Mouse (Mus musculus): ENCODE data around the gene Adgra3. TPM values are rescaled to one million over a fixed set of nuclear protein-coding genes. Genes with fewer than 3 reads are reported as not detected.
A peak's percentile ranks its signal among the peaks of the same experiment; 100 is the strongest.

Adgra3 gene
- total RNA-seq (2015) (5.4 and 7.4 TPM in 2 replicates), total RNA-seq (2017) (4.0 and 4.7 TPM in 2 replicates)

GRCm38 (mm10) chr5:50058421-50059286 is at the start of gene Adgra3:
Adgra3 (minus strand) TSS chr5:50059006.
- ATAC-seq (replicated peaks; ENCODE audit: poor library complexity): peak; percentile 88

GRCm38 (mm10) chr5:50083441-50083840 is 24.6 kb upstream of the Adgra3 start:
- no peak for ATAC-seq (replicated peaks; ENCODE audit: poor library complexity)

- ATAC-seq (replicated peaks; ENCODE audit: poor library complexity): no peak
Observed at GRCm38 (mm10) chr5:50074245-50074644, 15.4 kb upstream of the Adgra3 start.

- ATAC-seq (replicated peaks; ENCODE audit: poor library complexity): no peak
Observed at GRCm38 (mm10) chr5:50064236-50064635, 5.4 kb upstream of the Adgra3 start.

- ATAC-seq (replicated peaks; ENCODE audit: poor library complexity): no peak
Observed at GRCm38 (mm10) chr5:50059586-50059985, 780 bp upstream of the Adgra3 start.

- ATAC-seq (replicated peaks; ENCODE audit: poor library complexity): peak; percentile 19
Observed at GRCm38 (mm10) chr5:50057612-50058420, 990 bp downstream of the Adgra3 start.

- no peak for ATAC-seq (replicated peaks; ENCODE audit: poor library complexity)
Observed at GRCm38 (mm10) chr5:50052456-50052855, 6.3 kb downstream of the Adgra3 start.

- ATAC-seq (replicated peaks; ENCODE audit: poor library complexity): no peak
Observed at GRCm38 (mm10) chr5:50050668-50051425, 8.0 kb downstream of the Adgra3 start.

- ATAC-seq (replicated peaks; ENCODE audit: poor library complexity): no peak
Observed at GRCm38 (mm10) chr5:50050037-50050436, 8.8 kb downstream of the Adgra3 start.

GRCm38 (mm10) chr5:50049506-50049905 is 9.3 kb downstream of the Adgra3 start:
- no peak for ATAC-seq (replicated peaks; ENCODE audit: poor library complexity)

GRCm38 (mm10) chr5:50048960-50049359 is 9.8 kb downstream of the Adgra3 start:
- peak; percentile 60; the same call in 1 of the 2 replicates for ATAC-seq (replicated peaks; ENCODE audit: poor library complexity)

- no peak for ATAC-seq (replicated peaks; ENCODE audit: poor library complexity)
Observed at GRCm38 (mm10) chr5:50048271-50048851, 10.4 kb downstream of the Adgra3 start.

- no peak for ATAC-seq (replicated peaks; ENCODE audit: poor library complexity)
Observed at GRCm38 (mm10) chr5:50045180-50045579, 13.6 kb downstream of the Adgra3 start.

GRCm38 (mm10) chr5:50043677-50044076 is 15.1 kb downstream of the Adgra3 start:
- no peak for ATAC-seq (replicated peaks; ENCODE audit: poor library complexity)

GRCm38 (mm10) chr5:50042274-50042943 is 16.4 kb downstream of the Adgra3 start:
- ATAC-seq (replicated peaks; ENCODE audit: poor library complexity): no peak

GRCm38 (mm10) chr5:50039521-50039920 is 19.3 kb downstream of the Adgra3 start:
- ATAC-seq (replicated peaks; ENCODE audit: poor library complexity): no peak

- ATAC-seq (replicated peaks; ENCODE audit: poor library complexity): no peak
Observed at GRCm38 (mm10) chr5:50037666-50038065, 21.1 kb downstream of the Adgra3 start.

- ATAC-seq (replicated peaks; ENCODE audit: poor library complexity): peak; percentile 33; the same call in 1 of the 2 replicates
Observed at GRCm38 (mm10) chr5:50034900-50035514, 23.8 kb downstream of the Adgra3 start.

- ATAC-seq (replicated peaks; ENCODE audit: poor library complexity): peak; percentile 69
Observed at GRCm38 (mm10) chr5:50034231-50034630, 24.6 kb downstream of the Adgra3 start.

- no peak for ATAC-seq (replicated peaks; ENCODE audit: poor library complexity)
Observed at GRCm38 (mm10) chr5:50033660-50034059, 25.1 kb downstream of the Adgra3 start.
